27 mouse cellular contexts compared by ENCODE assay signal in the genomic region with DNA sequence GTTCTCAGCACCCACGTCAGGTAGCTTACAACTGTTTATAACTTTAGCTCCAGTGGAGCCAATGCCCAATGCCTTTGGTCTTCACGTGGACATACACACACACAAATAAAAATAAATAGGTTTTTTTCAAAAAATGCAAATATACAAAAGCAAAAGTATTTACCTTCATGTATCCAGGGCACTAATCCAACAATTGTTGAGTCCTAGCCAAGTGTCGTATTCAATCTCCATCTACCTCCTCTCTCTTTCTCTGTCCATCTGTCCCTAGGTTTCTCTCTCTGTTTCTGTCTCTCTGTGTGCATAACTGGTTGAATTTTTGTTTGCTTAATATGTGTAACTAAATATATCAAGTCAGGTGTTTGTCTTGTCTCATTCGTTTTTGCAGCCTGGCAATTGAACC.
"Had no signal": no experiment of that assay in that cellular context is flagged by ENCODE, and none has a peak within 500 bp of the region (broad histone marks: within the 10 kb centered on the region; RNA-seq: fewer than 3 reads in every experiment).

No protein-coding gene starts in this region.

- H3K4me1 ChIP-seq: intestine, embryonic 15.5 days; limb, embryonic 10.5 days; limb, embryonic 12.5 days; liver, embryonic 13.5 days; liver, embryonic 15.5 days had no signal

- DNase-seq: gastrocnemius, postnatal 14 days; gastrocnemius, postnatal 36 days; heart, adult 2 months; heart, postnatal 14 days; heart, postnatal 36 days; kidney, adult 18-20 months; kidney, adult 8-10 months; kidney, postnatal 10 days; kidney, postnatal 25 days; kidney, postnatal 4 days; liver; liver, embryonic 13.5 days; liver, postnatal 0 days had no signal

- H3K9me3 ChIP-seq: heart, embryonic 13.5 days; heart, embryonic 15.5 days; intestine, embryonic 15.5 days; limb, embryonic 10.5 days; limb, embryonic 12.5 days; liver, embryonic 13.5 days; liver, embryonic 15.5 days had no signal

- H3K4me3 ChIP-seq: heart, adult 2 months; heart, embryonic 13.5 days; heart, embryonic 15.5 days; intestine, embryonic 15.5 days; layer of hippocampus, adult 2 months; left cerebral cortex, adult 2 months; limb, embryonic 10.5 days; limb, embryonic 12.5 days; liver, embryonic 13.5 days; liver, embryonic 15.5 days had no signal

- ATAC-seq: hindbrain, embryonic 16.5 days; inflammation-experienced regulatory T-cells, adult 6 months; intestine, embryonic 15.5 days; intestine, postnatal 0 days; liver, postnatal 0 days had no signal

- H3K9ac ChIP-seq: heart, embryonic 13.5 days; heart, embryonic 15.5 days; hindbrain, embryonic 14.5 days; intestine, embryonic 15.5 days; limb, embryonic 12.5 days; liver, embryonic 13.5 days; liver, embryonic 15.5 days; liver, postnatal 0 days had no signal

- H3K27me3 ChIP-seq: heart, embryonic 13.5 days; heart, embryonic 15.5 days; intestine, embryonic 15.5 days; limb, embryonic 12.5 days; liver, embryonic 13.5 days; liver, embryonic 15.5 days had no signal

- H3K4me2 ChIP-seq: heart, embryonic 11.5 days; heart, embryonic 13.5 days; heart, embryonic 15.5 days; hindbrain, embryonic 14.5 days; intestine, embryonic 15.5 days; limb, embryonic 12.5 days; liver, embryonic 11.5 days; liver, embryonic 13.5 days; liver, embryonic 15.5 days had no signal

- H3K36me3 ChIP-seq: heart, embryonic 13.5 days; heart, embryonic 15.5 days; intestine, embryonic 15.5 days; limb, embryonic 10.5 days; limb, embryonic 12.5 days; liver, embryonic 13.5 days; liver, embryonic 15.5 days had no signal

- H3K27ac ChIP-seq: heart, adult 2 months; heart, embryonic 13.5 days; heart, embryonic 15.5 days; hindbrain, embryonic 14.5 days; intestine, embryonic 15.5 days; layer of hippocampus, adult 2 months; left cerebral cortex, adult 2 months; limb, embryonic 10.5 days; limb, embryonic 12.5 days; liver, embryonic 13.5 days; liver, embryonic 15.5 days had no signal
